Mouse (Mus musculus) neural tube, embryonic 15.5 days (tissue): ENCODE measurements around the gene Oaz2. TPM values are rescaled to one million over a fixed set of nuclear protein-coding genes. Genes with fewer than 3 reads are reported as not detected.
"Not testable (repeated sequence)": the region's sequence is repeated elsewhere in the genome, so short reads cannot be mapped to it uniquely, and the experiment has no call there.

Experiments used
- ATAC-seq: fragments of 200-750 bp; cut with Nextera tagmentation; 2 replicates; pipeline ENCODE4 v1.8.0; 2017; ENCODE audit warnings: mild to moderate bottlenecking, moderate TSS enrichment, moderate library complexity; ENCODE audit not compliant: low FRiP score
- H3K27ac ChIP-seq: fragments of 300-500 bp; sonication (generic); replicated peaks from 2 replicates; pipeline ENCODE4 v1.5.1; 2015; ENCODE audit warnings: mild to moderate bottlenecking, inconsistent platforms
- H3K27me3 ChIP-seq: fragments of 300-500 bp; sonication (generic); replicated peaks from 2 replicates; pipeline ENCODE4 v1.6.1; 2015; ENCODE audit warnings: inconsistent platforms
- H3K36me3 ChIP-seq: fragments of 300-500 bp; sonication (generic); 2 replicates; pipeline ENCODE4 v1.6.1; 2015; ENCODE audit warnings: inconsistent platforms
- H3K4me1 ChIP-seq: fragments of 300-500 bp; sonication (generic); 2 replicates; pipeline ENCODE4 v1.6.1; 2015; ENCODE audit warnings: inconsistent platforms
- H3K4me2 ChIP-seq: fragments of 300-500 bp; sonication (generic); 2 replicates; pipeline ENCODE4 v1.6.1; 2015; ENCODE audit warnings: inconsistent platforms, mild to moderate bottlenecking, moderate library complexity
- H3K4me3 ChIP-seq: fragments of 300-500 bp; sonication (generic); replicated peaks from 2 replicates; pipeline ENCODE4 v1.5.1; 2015; ENCODE audit warnings: mild to moderate bottlenecking, inconsistent platforms
- H3K9ac ChIP-seq: fragments of 300-500 bp; sonication (generic); replicated peaks from 2 replicates; pipeline ENCODE4 v1.6.1; 2015; ENCODE audit warnings: mild to moderate bottlenecking, inconsistent platforms
- H3K9me3 ChIP-seq: fragments of 300-500 bp; sonication (generic); replicated peaks from 2 replicates; pipeline ENCODE4 v1.6.1; 2016; ENCODE audit warnings: inconsistent platforms
- WGBS: fragments of 180-500 bp; shearing (Covaris S2); methylation state at CpG from one replicate; pipeline ENCODE4 v1.1.7; 2015; ENCODE audit warnings: mixed read lengths; 5-methylcytosine and 5-hydroxymethylcytosine counted together
- polyA plus RNA-seq: library from polyadenylated mRNA; unstranded; fragments of >200 nt; fragmentation: Nextera tagmentation; extraction: Ambion mirVana; gene quantifications from 2 replicates; pipeline ENCODE4 v1.2.1, GENCODE M21; 2015

Oaz2 gene
- polyA plus RNA-seq, 1 experiment from 2014 or later: 395 TPM

DNA sequence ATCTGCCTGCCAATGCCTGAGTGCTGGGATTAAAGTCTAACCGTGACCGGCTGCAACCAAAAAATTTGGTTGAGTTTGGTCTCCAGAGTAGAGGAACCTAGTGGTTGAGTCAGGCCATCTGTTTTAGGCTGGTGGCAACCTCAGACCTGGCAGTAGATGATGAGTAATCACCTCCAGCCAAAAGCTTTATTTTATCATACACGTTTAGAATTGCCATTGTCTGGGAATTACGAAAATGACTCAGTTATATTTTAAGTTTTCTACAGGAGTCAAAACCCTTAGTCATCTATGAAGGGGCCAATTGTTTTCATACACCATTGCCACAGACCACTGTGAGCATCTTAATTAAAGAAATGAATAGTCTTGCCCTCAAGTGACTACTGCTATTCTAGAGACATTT is 30.9 kb upstream of the Oaz2 start:
- H3K9ac ChIP-seq: no peak overlapping the region
- ATAC-seq: no peak
- H3K27me3 ChIP-seq: peaks cover 9% of the 10 kb centered on the region
- WGBS: 90% methylated on average over 4 of the region's 4 CpGs
- H3K27ac ChIP-seq: no peak overlapping the region
- H3K4me3 ChIP-seq: no peak overlapping the region
- 0 out of 2 replicates have a peak, but pooled peaks cover 4% of the 10 kb centered on the region for H3K4me1 ChIP-seq
- no peaks in the 10 kb centered on the region for H3K9me3 ChIP-seq
- H3K36me3 ChIP-seq: no peaks in the 10 kb centered on the region
- H3K4me2 ChIP-seq: no peak overlapping the region

DNA sequence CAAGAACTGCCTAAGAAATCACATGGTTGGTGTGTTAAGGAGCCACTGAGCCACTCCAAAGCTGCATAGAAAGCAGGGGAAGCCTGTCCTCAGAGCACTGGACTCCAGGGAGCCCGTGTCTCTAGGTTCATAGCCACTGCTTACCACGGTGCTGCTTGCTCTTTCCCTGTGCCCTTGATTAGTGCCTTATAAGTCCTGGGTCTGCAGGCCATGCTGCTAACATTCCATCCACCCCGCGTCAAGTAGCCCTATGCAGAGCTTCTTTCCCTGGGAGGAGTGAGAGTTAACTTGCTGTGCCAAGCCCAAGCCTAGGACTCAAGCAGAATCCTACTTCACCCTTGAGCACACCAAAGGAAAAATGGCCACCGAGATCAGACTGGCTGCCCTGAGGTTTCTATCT is 28.7 kb upstream of the Oaz2 start:
- no peak overlapping the region for H3K4me3 ChIP-seq
- no peak overlapping the region for H3K9ac ChIP-seq
- 0 out of 2 replicates have a peak, but pooled peaks cover 4% of the 10 kb centered on the region for H3K4me1 ChIP-seq
- H3K4me2 ChIP-seq: no peak overlapping the region
- H3K36me3 ChIP-seq: no peaks in the 10 kb centered on the region
- H3K27ac ChIP-seq: no peak overlapping the region
- H3K9me3 ChIP-seq: no peaks in the 10 kb centered on the region
- ATAC-seq: no peak
- WGBS: 57% methylated on average over 5 of the region's 5 CpGs
- no peaks in the 10 kb centered on the region for H3K27me3 ChIP-seq

DNA sequence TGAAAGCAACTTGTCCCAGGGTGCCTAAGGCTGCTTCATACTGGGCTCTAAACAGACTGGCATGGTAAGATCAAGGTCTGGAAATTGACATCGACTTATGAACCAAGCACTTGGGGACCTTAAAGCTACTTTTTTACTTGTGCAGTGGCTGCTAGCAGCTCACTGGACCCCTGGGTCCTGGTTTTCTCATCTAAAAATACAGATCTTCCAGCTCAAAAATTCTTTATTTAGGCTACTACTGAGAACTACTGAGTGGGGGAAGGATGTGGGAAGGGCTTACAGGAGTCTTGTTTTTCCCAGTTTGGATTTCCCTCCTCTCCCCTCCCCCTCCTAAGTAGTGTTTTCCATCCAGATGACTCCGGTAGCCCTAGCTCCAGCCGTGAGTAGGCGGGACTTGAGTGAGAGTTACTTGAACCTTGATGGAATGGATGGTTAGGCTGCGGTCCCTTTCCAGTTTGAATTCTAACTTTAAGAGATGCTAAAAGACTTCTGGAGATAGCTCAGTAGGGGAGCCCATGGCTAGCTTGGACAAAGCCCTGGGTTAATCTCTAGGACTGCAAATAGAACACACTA is 26.9 kb upstream of the Oaz2 start:
- 3% methylated on average over 5 of the region's 5 CpGs for WGBS
- no peaks in the 10 kb centered on the region for H3K36me3 ChIP-seq
- H3K27ac ChIP-seq: no peak overlapping the region
- H3K9me3 ChIP-seq: no peaks in the 10 kb centered on the region
- H3K4me3 ChIP-seq: no peak overlapping the region
- H3K27me3 ChIP-seq: no peaks in the 10 kb centered on the region
- H3K4me1 ChIP-seq: 0 out of 2 replicates have a peak, but pooled peaks cover 4% of the 10 kb centered on the region
- no peak for ATAC-seq
- no peak overlapping the region for H3K9ac ChIP-seq
- H3K4me2 ChIP-seq: no peak overlapping the region

DNA sequence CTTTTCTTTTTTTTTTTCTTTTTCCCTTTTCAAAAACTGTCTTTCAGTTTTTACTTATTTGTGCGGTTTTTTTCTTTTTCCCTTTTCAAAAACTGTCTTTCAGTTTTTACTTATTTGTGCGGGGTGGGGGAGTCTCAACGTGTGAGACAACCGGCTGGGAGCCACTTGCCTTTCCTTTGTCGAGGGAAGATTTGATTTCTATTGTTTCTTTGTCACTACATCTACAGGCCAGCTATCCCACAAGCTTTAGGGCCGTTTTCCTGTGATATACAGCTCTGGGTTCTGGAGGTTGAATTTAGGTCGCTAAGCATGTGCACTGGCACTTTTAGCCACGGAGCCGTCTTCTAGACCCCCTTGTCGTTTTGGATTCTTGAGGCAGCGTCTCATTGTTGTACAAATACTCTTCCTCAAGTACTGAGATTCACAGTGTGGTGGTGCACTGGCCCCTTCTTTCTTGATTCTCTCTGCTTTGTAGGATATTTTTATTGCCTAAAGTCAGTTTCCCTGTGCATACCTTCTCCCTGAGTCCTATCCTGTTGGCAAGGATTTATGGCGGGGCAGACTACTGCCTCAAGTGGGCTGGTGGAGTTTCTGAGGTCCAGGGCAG is 26.3 kb upstream of the Oaz2 start:
- Histone ChIP-seq H3K36me3 (no peaks in the 10 kb centered on the region), H3K4me2 (no peak overlapping the region), H3K4me3 (no peak overlapping the region), H3K4me1 (0 out of 2 replicates have a peak, but pooled peaks cover 4% of the 10 kb centered on the region), H3K9ac (no peak overlapping the region), H3K27ac (no peak overlapping the region), H3K9me3 (no peaks in the 10 kb centered on the region), H3K27me3 (no peaks in the 10 kb centered on the region)
- 7% methylated on average over 12 of the region's 12 CpGs for WGBS
- ATAC-seq: no peak

DNA sequence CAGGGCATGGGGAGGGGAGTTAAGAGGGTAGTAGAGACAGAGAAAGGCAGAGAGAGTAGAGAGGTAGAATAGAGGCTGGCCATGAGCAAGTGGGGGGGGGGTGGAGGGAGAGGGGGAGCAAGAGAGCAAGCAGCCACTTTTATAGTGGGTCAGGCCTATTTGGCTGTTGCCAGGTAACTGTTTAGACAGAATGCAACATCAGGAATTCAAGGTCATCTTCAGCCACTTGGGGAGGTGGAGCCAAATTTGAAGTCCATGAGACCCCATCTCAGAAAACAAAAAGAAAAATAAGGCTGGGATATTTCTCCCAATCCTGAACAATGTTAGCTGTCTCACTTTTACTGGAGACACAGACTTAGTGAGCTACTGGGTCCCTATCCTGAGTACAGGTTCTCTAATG is 25.3 kb upstream of the Oaz2 start:
- no peaks in the 10 kb centered on the region for H3K36me3 ChIP-seq
- no peak for ATAC-seq
- H3K4me3 ChIP-seq: no peak overlapping the region

DNA sequence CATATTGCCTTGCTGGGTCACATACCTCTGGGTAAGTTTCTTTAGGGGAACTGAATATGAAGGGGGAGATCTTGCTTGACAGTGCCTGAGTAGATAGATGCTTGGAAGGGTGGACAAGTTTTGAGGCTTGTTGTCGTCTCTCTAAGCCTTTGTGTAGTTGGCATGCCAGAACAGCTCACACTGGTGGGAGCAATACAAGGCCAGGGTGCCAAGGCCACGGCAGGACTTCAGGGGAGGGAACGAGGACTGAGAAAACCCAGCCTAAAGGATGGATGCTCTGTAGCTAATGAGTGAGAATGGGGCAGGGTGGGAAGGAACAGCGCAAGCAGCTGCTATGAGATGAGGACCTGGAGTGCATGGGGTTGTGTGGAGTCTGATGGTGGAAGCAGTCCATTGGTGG is 22.8 kb upstream of the Oaz2 start:
- no peak overlapping the region for H3K4me3 ChIP-seq
- H3K27ac ChIP-seq: no peak overlapping the region
- no peaks in the 10 kb centered on the region for H3K27me3 ChIP-seq
- H3K9me3 ChIP-seq: no peaks in the 10 kb centered on the region
- H3K4me1 ChIP-seq: 0 out of 2 replicates have a peak, but pooled peaks cover 4% of the 10 kb centered on the region
- no peak overlapping the region for H3K9ac ChIP-seq
- no peak overlapping the region for H3K4me2 ChIP-seq
- no peak for ATAC-seq
- H3K36me3 ChIP-seq: no peaks in the 10 kb centered on the region
- WGBS: 92% methylated on average over 4 of the region's 4 CpGs

More for the DNA sequence above, 25.3 kb upstream of the Oaz2 start:
- 0 out of 2 replicates have a peak, but pooled peaks cover 4% of the 10 kb centered on the region for H3K4me1 ChIP-seq
- no peaks in the 10 kb centered on the region for H3K9me3 ChIP-seq
- H3K27me3 ChIP-seq: no peaks in the 10 kb centered on the region
- no peak overlapping the region for H3K4me2 ChIP-seq
- no peak overlapping the region for H3K27ac ChIP-seq
- H3K9ac ChIP-seq: no peak overlapping the region

DNA sequence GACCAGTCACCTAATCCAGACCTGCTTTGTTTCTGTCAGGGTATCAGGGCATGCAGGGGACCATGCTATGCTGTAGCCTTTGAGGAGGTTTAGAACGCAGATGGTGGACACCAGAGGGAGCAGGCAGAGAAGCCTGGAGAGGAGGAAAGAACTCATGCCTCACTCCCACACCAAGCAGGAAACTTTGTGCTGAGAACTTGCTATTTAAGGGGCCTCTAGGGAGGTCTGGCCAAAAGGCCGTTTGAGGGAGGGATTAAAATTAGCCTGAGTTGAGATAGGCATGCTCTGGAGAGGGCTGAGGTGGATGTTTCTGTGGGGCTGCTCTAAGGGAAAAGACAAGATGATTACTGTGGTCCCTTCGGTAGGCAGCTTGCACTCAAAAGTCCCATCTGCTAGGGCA is 21.8 kb upstream of the Oaz2 start:
- Histone ChIP-seq H3K4me1 (0 out of 2 replicates have a peak, but pooled peaks cover 2% of the 10 kb centered on the region), H3K4me2 (no peak overlapping the region), H3K4me3 (no peak overlapping the region), H3K27ac (no peak overlapping the region), H3K9me3 (no peaks in the 10 kb centered on the region), H3K27me3 (no peaks in the 10 kb centered on the region), H3K9ac (no peak overlapping the region), H3K36me3 (no peaks in the 10 kb centered on the region)
- 66% methylated on average over 3 of the region's 3 CpGs for WGBS
- ATAC-seq: no peak

DNA sequence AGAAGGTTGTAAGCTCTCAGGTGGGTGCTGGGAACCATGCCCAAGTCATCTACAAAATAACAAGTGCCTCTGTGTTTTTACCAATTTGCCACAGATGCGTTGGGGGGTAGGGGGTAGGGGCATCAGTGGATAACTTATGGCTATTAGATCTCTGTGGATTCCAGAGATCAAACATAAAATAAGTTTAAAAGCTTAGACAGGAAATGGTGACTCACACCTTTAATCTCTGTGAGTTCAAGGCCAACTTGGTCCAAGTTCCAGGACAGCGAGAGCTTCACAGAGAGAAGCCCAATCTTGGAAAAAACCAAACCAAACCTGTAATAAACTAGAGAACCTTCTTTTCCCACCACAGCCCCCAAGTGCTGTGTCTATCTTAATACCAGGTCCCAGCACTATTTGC is 21.0 kb upstream of the Oaz2 start:
- H3K36me3 ChIP-seq: no peaks in the 10 kb centered on the region
- no peak overlapping the region for H3K4me2 ChIP-seq
- WGBS: 95% methylated on average over 2 of the region's 2 CpGs
- ATAC-seq: no peak
- no peak overlapping the region for H3K9ac ChIP-seq
- H3K4me3 ChIP-seq: no peak overlapping the region
- H3K27ac ChIP-seq: no peak overlapping the region
- no peaks in the 10 kb centered on the region for H3K27me3 ChIP-seq
- no peaks in the 10 kb centered on the region for H3K9me3 ChIP-seq
- H3K4me1 ChIP-seq: no peaks in the 10 kb centered on the region

DNA sequence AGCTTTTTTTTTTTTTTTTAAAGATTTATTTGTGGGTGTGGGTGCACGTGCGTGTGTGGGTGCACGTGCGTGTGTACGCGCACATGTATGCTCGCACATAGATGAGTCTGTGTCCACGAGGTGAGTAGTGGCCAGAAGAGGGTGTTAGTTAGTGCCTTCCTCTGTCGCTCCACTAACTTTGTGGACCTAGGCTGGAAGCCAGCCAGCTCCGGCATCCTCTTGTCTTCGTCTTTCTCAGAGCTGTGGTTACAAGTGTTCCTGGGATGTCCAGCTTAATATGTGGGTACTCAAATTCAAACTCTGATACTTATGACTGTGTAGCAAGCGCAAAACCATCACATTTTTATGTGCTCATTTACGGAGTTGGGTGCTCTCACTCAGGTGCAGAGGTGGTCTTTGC is 19.1 kb upstream of the Oaz2 start:
- no peak overlapping the region for H3K9ac ChIP-seq
- H3K9me3 ChIP-seq: no peaks in the 10 kb centered on the region
- no peaks in the 10 kb centered on the region for H3K4me1 ChIP-seq
- no peaks in the 10 kb centered on the region for H3K27me3 ChIP-seq
- H3K27ac ChIP-seq: no peak overlapping the region
- H3K4me2 ChIP-seq: no peak overlapping the region
- ATAC-seq: no peak
- 88% methylated on average over 13 of the region's 13 CpGs for WGBS
- no peaks in the 10 kb centered on the region for H3K36me3 ChIP-seq
- H3K4me3 ChIP-seq: no peak overlapping the region

DNA sequence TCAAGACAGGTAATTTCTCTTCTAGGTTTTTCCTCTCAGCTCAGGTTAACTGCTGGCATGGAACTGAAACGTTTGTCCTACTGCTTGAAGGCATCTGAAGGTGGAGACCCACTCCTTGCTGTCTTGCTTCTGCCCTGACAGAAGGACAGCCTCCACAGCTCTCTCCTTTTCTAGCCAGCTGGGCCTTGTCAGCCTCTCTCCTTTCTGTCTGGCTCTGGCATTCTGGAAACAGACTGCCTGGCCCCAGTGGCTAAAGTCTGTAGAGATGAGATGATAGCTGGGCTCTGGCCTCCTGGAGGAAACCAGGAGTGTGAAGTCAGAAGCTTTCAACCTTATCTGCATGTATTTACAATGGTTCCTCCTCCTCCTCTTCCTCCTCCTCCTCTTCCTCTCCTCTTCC is 17.8 kb upstream of the Oaz2 start:
- no peaks in the 10 kb centered on the region for H3K36me3 ChIP-seq
- no peak overlapping the region for H3K4me2 ChIP-seq
- H3K4me1 ChIP-seq: no peaks in the 10 kb centered on the region
- WGBS: 68% methylated on average over 1 of the region's 1 CpGs
- no peak overlapping the region for H3K4me3 ChIP-seq
- H3K27me3 ChIP-seq: no peaks in the 10 kb centered on the region
- H3K27ac ChIP-seq: no peak overlapping the region
- H3K9me3 ChIP-seq: no peaks in the 10 kb centered on the region
- ATAC-seq: no peak
- no peak overlapping the region for H3K9ac ChIP-seq

DNA sequence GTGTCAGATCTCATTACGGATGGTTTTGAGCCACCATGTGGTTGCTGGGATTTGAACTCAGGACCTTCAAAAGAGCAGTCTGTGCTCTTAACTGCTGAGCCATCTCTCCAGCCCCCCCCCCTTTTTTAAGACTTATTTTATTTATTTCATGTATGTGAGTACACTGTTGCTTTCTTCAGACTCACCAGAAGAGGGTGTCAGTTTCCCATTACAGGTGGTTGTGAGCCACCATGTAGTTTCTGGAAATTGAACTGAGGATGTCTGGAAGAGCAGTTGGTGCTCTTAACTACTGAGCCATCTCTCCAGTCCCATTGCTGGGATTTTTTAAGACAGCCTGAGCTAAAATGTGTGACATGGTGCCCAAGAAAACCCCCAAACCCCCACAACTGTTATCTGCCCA is 15.8 kb upstream of the Oaz2 start:
- not testable (repeated sequence) for ATAC-seq, H3K27ac ChIP-seq
- WGBS: 90% methylated on average over 1 of the region's 1 CpGs

DNA sequence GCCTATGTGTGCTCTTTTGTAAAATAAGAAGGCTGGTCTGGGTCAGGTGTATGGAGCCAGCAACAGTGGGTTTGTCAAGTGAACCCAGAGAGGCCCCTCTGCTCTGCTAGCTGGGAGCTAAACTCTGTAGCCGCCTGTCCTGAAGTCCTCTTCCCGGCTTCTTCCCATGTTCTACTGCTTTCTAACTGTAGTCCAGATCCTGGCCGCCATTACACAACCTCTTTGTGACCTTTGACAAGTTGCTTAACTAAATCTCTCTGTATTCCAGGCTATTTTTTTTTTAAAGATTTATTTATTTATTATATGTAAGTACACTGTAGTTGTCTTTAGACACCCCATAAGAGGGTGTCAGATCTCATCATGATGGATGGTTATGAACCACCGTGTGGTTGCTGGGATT is 14.1 kb upstream of the Oaz2 start:
- ATAC-seq: no peak
- 92% methylated on average over 4 of the region's 4 CpGs for WGBS
- no peaks in the 10 kb centered on the region for H3K4me1 ChIP-seq

More for the DNA sequence above, 15.8 kb upstream of the Oaz2 start:
- not testable (repeated sequence) for H3K4me2 ChIP-seq, H3K4me1 ChIP-seq, H3K9me3 ChIP-seq, H3K27me3 ChIP-seq, H3K36me3 ChIP-seq, H3K4me3 ChIP-seq, H3K9ac ChIP-seq

More for the DNA sequence above, 14.1 kb upstream of the Oaz2 start:
- Histone ChIP-seq H3K9ac (no peak overlapping the region), H3K27me3 (no peaks in the 10 kb centered on the region), H3K4me2 (no peak overlapping the region), H3K27ac (no peak overlapping the region), H3K9me3 (no peaks in the 10 kb centered on the region), H3K36me3 (no peaks in the 10 kb centered on the region), H3K4me3 (no peak overlapping the region)
